Mouse (Mus musculus): ENCODE data around the gene Lin7a.

DNA sequence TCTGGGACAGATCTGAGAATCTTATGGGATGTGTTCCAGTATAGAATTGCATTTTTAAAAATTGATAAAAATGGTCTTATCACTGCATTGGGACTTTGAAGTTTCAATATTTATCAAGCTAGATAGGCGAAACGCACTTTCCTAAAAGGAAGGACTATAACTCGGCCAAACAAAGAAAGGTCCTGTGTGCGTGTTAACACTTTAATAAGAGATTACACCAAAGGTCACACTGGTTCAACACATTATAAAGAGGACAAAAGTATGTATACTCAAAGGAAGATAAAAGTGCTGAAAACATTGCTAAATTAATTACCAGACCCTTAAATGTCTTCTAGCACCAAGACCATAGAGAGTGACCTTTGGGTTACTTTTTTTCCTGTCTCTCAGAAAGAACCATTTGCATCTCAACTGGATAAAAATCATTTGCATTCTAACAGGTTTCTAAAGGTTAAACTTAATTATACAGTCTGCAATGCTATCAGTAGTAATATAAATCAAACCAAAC, 46.1 kb upstream of the Lin7a start:
- no peak for TF ChIP-seq CTCF (IDR thresholded peaks at IDR 0.05; ENCODE audit: control insufficient read depth, insufficient read depth, insufficient read length)
- no peak for TF ChIP-seq MYOD1 (IDR thresholded peaks at IDR 0.05; ENCODE audit: control insufficient read depth, insufficient read length, low read depth)
- TF ChIP-seq MYOG (IDR thresholded peaks at IDR 0.05; ENCODE audit: control insufficient read depth, extremely low read depth, insufficient read length), result no peak
- no peak for TF ChIP-seq MAX (IDR thresholded peaks at IDR 0.05)
- no peak for TF ChIP-seq USF1 (IDR thresholded peaks at IDR 0.05; ENCODE audit: low read depth)
- no peak for TF ChIP-seq FOSL1 (IDR thresholded peaks at IDR 0.05; ENCODE audit: insufficient read depth, low read length, poor library complexity, severe bottlenecking)

Data from C2C12 (cell line).